Comparison of ENCODE assay signal across 14 mouse cellular contexts in genomic region chr1:175631721-175632221, GRCm38 (mm10). TPM values are rescaled to one million over a fixed set of nuclear protein-coding genes. Genes with fewer than 3 reads are reported as not detected.
DNase-seq lines count a peak whose midpoint lies in the region; ATAC-seq and TF ChIP-seq lines count a peak whose summit lies in the region.
"Had no signal": no experiment of that assay in that cellular context is flagged by ENCODE, and none has a peak within 500 bp of the region (broad histone marks: within the 10 kb centered on the region; RNA-seq: fewer than 3 reads in every experiment).

No protein-coding gene starts in this region.

- no peak overlapping the region for H3K9ac ChIP-seq in hindbrain, postnatal 0 days (replicated peaks; ENCODE audit: low read length)
- H3K9ac ChIP-seq in hindbrain, embryonic 14.5 days, result no peak overlapping the region
- H3K9ac ChIP-seq: limb, embryonic 13.5 days; neural tube, embryonic 12.5 days had no signal

- peak; percentile 59 for DNase-seq in kidney, adult 18-20 months
- DNase-seq in kidney, postnatal 10 days, result no peak
- DNase-seq in CD4-positive helper T cell, adult 2 months (ENCODE audit: low read depth, low spot score), result peak; percentile 22
- DNase-seq in hindbrain, postnatal 0 days (ENCODE audit: low spot score), result no peak
- DNase-seq in adrenal gland, adult 8-10 months, result no peak
- no peak for DNase-seq in hindbrain, embryonic 14.5 days (ENCODE audit: low spot score)
- DNase-seq: adrenal gland, postnatal 25 days; cerebellum, adult 8-10 months had no signal

- no peaks in the 10 kb centered on the region for H3K4me1 ChIP-seq in hindbrain, postnatal 0 days (ENCODE audit: insufficient read depth, low read length)
- no peaks in the 10 kb centered on the region for H3K4me1 ChIP-seq in hindbrain, embryonic 14.5 days (replicated peaks; ENCODE audit: control insufficient read depth, insufficient read depth, low read length)
- H3K4me1 ChIP-seq: limb, embryonic 13.5 days; neural tube, embryonic 12.5 days had no signal

- peak; percentile 77 for ATAC-seq in inflammation-experienced regulatory T-cells, adult 6 months
- peak; percentile 76 for ATAC-seq in megakaryocyte, adult 5-6 weeks (ENCODE audit: poor library complexity, severe bottlenecking)
- no peak for ATAC-seq in hindbrain, postnatal 0 days
- no peak for ATAC-seq in hindbrain, embryonic 14.5 days (ENCODE audit: low FRiP score)

- no peaks in the 10 kb centered on the region for H3K27me3 ChIP-seq in hindbrain, postnatal 0 days (ENCODE audit: insufficient read depth, low read length)
- H3K27me3 ChIP-seq in hindbrain, embryonic 14.5 days (ENCODE audit: control insufficient read depth, insufficient read depth, low read length), result no peaks in the 10 kb centered on the region
- H3K27me3 ChIP-seq: limb, embryonic 13.5 days; megakaryocyte, embryonic 14.5 days; neural tube, embryonic 12.5 days had no signal

- H3K36me3 ChIP-seq in hindbrain, postnatal 0 days (ENCODE audit: insufficient read depth, low read length), result no peaks in the 10 kb centered on the region
- no peaks in the 10 kb centered on the region for H3K36me3 ChIP-seq in hindbrain, embryonic 14.5 days (replicated peaks; ENCODE audit: control insufficient read depth, insufficient read depth)
- H3K36me3 ChIP-seq: limb, embryonic 13.5 days; neural tube, embryonic 12.5 days had no signal

- TF ChIP-seq CTCF in hindbrain, postnatal 0 days (IDR thresholded peaks at IDR 0.05; ENCODE audit: low read depth), result no peak

- no peak overlapping the region for H3K4me3 ChIP-seq in hindbrain, postnatal 0 days (ENCODE audit: low read length)
- no peak overlapping the region for H3K4me3 ChIP-seq in hindbrain, embryonic 14.5 days (replicated peaks; ENCODE audit: low read length)
- H3K4me3 ChIP-seq: limb, embryonic 13.5 days; megakaryocyte, embryonic 14.5 days; neural tube, embryonic 12.5 days had no signal

- no peaks in the 10 kb centered on the region for H3K9me3 ChIP-seq in hindbrain, postnatal 0 days (ENCODE audit: low read length)
- no peaks in the 10 kb centered on the region for H3K9me3 ChIP-seq in hindbrain, embryonic 14.5 days (ENCODE audit: control insufficient read depth, low read length)
- H3K9me3 ChIP-seq: limb, embryonic 13.5 days; megakaryocyte, embryonic 14.5 days; neural tube, embryonic 12.5 days had no signal

- no peak overlapping the region for H3K27ac ChIP-seq in hindbrain, postnatal 0 days
- no peak overlapping the region for H3K27ac ChIP-seq in hindbrain, embryonic 14.5 days
- H3K27ac ChIP-seq: limb, embryonic 13.5 days; neural tube, embryonic 12.5 days had no signal

- WGBS in hindbrain, postnatal 0 days, result 81% methylated on average over 10 of the region's 10 CpGs
- 86% methylated on average over 10 of the region's 10 CpGs for WGBS in hindbrain, embryonic 14.5 days

- H3K4me2 ChIP-seq in hindbrain, postnatal 0 days (ENCODE audit: low read depth, low read length), result no peak overlapping the region
- H3K4me2 ChIP-seq in hindbrain, embryonic 14.5 days (replicated peaks), result no peak overlapping the region
- H3K4me2 ChIP-seq: limb, embryonic 13.5 days; neural tube, embryonic 12.5 days had no signal

RNA-seq across cellular contexts. Expression of gene Fh1, which starts 6.3 kb away (rescaled TPM):
- 100 to 1,000 TPM in 1 of 3 experiments, 10 to 100 TPM in 2; 48.1 to 114 (median 67.1) TPM for polyA plus RNA-seq in inflammation-experienced regulatory T-cells, adult 6 months (2017; shearing (Covaris generic))
- 85.8 and 106 TPM in 2 replicates for total RNA-seq in megakaryocyte, adult 5-6 weeks (2015)
- total RNA-seq in megakaryocyte, adult 5-6 weeks (2017), result 65.9 and 70.7 TPM in 2 replicates
- total RNA-seq in hindbrain, postnatal 0 days (2014; rRNA removed), result 59.2 and 67.8 TPM in 2 replicates
- polyA plus RNA-seq in hindbrain, postnatal 0 days (2015; fragmentation: Nextera tagmentation; extraction: Ambion mirVana), result 113 and 114 TPM in 2 replicates
- 100 to 1,000 TPM; 106 to 187 (median 148) TPM for total RNA-seq in adrenal gland, adult 8-10 months (2022)
- 114 and 127 TPM in 2 replicates for polyA plus RNA-seq in hindbrain, embryonic 14.5 days (2014; fragmentation: Nextera tagmentation; extraction: Ambion mirVana)

RNA-seq across cellular contexts. Expression of gene Kmo, which starts 11.6 kb away (rescaled TPM):
- polyA plus RNA-seq in inflammation-experienced regulatory T-cells, adult 6 months (2017; shearing (Covaris generic)), result 1 to 10 TPM in 1 of 3 experiments, under 1 TPM in 2; 0.48 to 7.3 (median 0.88) TPM
- 15.3 and 15.9 TPM in 2 replicates for total RNA-seq in megakaryocyte, adult 5-6 weeks (2015)
- total RNA-seq in megakaryocyte, adult 5-6 weeks (2017), result 27.6 and 34.5 TPM in 2 replicates
- total RNA-seq in hindbrain, postnatal 0 days (2014; rRNA removed), result 0.21 TPM in 1 of 2 replicates, not detected in the other
- 0.08 and 0.13 TPM in 2 replicates for polyA plus RNA-seq in hindbrain, postnatal 0 days (2015; fragmentation: Nextera tagmentation; extraction: Ambion mirVana)
- total RNA-seq in adrenal gland, adult 8-10 months (2022), result 1 to 10 TPM in 3 of 4 experiments, under 1 TPM in 1; 0.32 to 1.6 (median 1.1) TPM
- polyA plus RNA-seq in hindbrain, embryonic 14.5 days (2014; fragmentation: Nextera tagmentation; extraction: Ambion mirVana), result 0.14 and 0.31 TPM in 2 replicates
- total RNA-seq: layer of hippocampus, adult 18-20 months had no signal

Comparison
In these comparisons a context has a peak if more than half of its experiments do, and no peak if none do; other contexts are left out.
1. DNase-seq: peak in kidney, adult 18-20 months (single experiment) and CD4-positive helper T cell, adult 2 months (single experiment); none in kidney, postnatal 10 days (single experiment), hindbrain, postnatal 0 days (single experiment), adrenal gland, adult 8-10 months (single experiment) and hindbrain, embryonic 14.5 days (single experiment).
2. ATAC-seq: peak in inflammation-experienced regulatory T-cells, adult 6 months (single experiment) and megakaryocyte, adult 5-6 weeks (single experiment); none in hindbrain, postnatal 0 days (single experiment) and hindbrain, embryonic 14.5 days (single experiment).
3. RNA of gene Kmo, which starts 11.6 kb away (total RNA-seq): 15.3 to 34.5 TPM in megakaryocyte, adult 5-6 weeks; 0.32 to 1.6 TPM in adrenal gland, adult 8-10 months and 0.21 TPM in hindbrain, postnatal 0 days; every median in the first group is over 4 times any median in the second.